Mouse (Mus musculus): ENCODE data around the gene Srpk2. TPM values are rescaled to one million over a fixed set of nuclear protein-coding genes. Genes with fewer than 3 reads are reported as not detected.

Gene Srpk2
- polyA plus RNA-seq (2012; rRNA removed), result 60.0 and 64.6 TPM in 2 replicates

GRCm38 (mm10) chr5:23684517-23684916 lies at the start of gene Srpk2:
TSS of gene Srpk2 (minus strand) at chr5:23684617.

Other genes with a start within 250 kb of the Srpk2 start
- gene Pus7, start 99.1 kb upstream of the Srpk2 start, polyA plus RNA-seq (2012; rRNA removed), result 19.1 and 19.9 TPM in 2 replicates
- gene Rint1, start 103.1 kb upstream of the Srpk2 start, polyA plus RNA-seq (2012; rRNA removed), result 21.8 and 26.4 TPM in 2 replicates
- 84.9 and 102 TPM in 2 replicates for gene Tomm7, start 159.5 kb upstream of the Srpk2 start, polyA plus RNA-seq (2012; rRNA removed)

Data from central nervous system, embryonic 14 days (tissue).